Mouse (Mus musculus): ENCODE measurements around the gene Cdc73. TPM values are rescaled to one million over a fixed set of nuclear protein-coding genes. Genes with fewer than 3 reads are reported as not detected.
"Not testable (repeated sequence)": the region's sequence is repeated elsewhere in the genome, so short reads cannot be mapped to it uniquely, and the experiment has no call there.

The Cdc73 gene
- polyA plus RNA-seq, 1 experiment from 2014 or later, result 42.1 TPM

- no peak overlapping the region for H3K27ac ChIP-seq (replicated peaks)
- H3K4me1 ChIP-seq, result no peaks in the 10 kb centered on the region
- no peak overlapping the region for H3K4me2 ChIP-seq (replicated peaks)
- no peak overlapping the region for H3K4me3 ChIP-seq
- H3K36me3 ChIP-seq, result no peaks in the 10 kb centered on the region
- ATAC-seq (ENCODE audit: low FRiP score, low read depth), result no peak
- H3K27me3 ChIP-seq, result no peaks in the 10 kb centered on the region
- H3K9me3 ChIP-seq, result no peaks in the 10 kb centered on the region
- no peak overlapping the region for H3K9ac ChIP-seq (replicated peaks)
- WGBS, result 89% methylated on average over 5 of the region's 5 CpGs
These were observed 21.9 kb upstream of the Cdc73 start for GRCm38 (mm10) chr1:143724456-143725064.

GRCm38 (mm10) chr1:143716038-143716437 lies 13.3 kb upstream of the Cdc73 start, which contains the start of gene Glrx2:
Gene Glrx2 (plus strand): TSS chr1:143716338.
- H3K36me3 ChIP-seq; H3K27me3 ChIP-seq; H3K4me1 ChIP-seq; H3K4me3 ChIP-seq; H3K9me3 ChIP-seq; H3K9ac ChIP-seq (replicated peaks); H3K27ac ChIP-seq (replicated peaks); H3K4me2 ChIP-seq (replicated peaks); ATAC-seq (ENCODE audit: low FRiP score, low read depth): not testable (repeated sequence)
- no CpG with 5 or more reads among the region's 2 CpGs for WGBS

- H3K9me3 ChIP-seq, result no peaks in the 10 kb centered on the region
- H3K4me2 ChIP-seq (replicated peaks), result no peak overlapping the region
- 0 out of 2 replicates have a peak, but pooled peaks have one; percentile 6 for ATAC-seq (ENCODE audit: low FRiP score, low read depth)
- H3K36me3 ChIP-seq, result no peaks in the 10 kb centered on the region
- no peaks in the 10 kb centered on the region for H3K27me3 ChIP-seq
- H3K9ac ChIP-seq (replicated peaks), result no peak overlapping the region
- H3K4me3 ChIP-seq, result no peak overlapping the region
- 84% methylated on average over 5 of the region's 5 CpGs for WGBS
- no peak overlapping the region for H3K27ac ChIP-seq (replicated peaks)
- no peaks in the 10 kb centered on the region for H3K4me1 ChIP-seq
These were observed 7.9 kb upstream of the Cdc73 start for GRCm38 (mm10) chr1:143710627-143710976.

GRCm38 (mm10) chr1:143709966-143710626 lies 7.4 kb upstream of the Cdc73 start:
- WGBS, result 69% methylated on average over 7 of the region's 7 CpGs
- Histone ChIP-seq H3K4me3 (no peak overlapping the region), H3K4me2 (replicated peaks) (no peak overlapping the region), H3K9me3 (no peaks in the 10 kb centered on the region), H3K27ac (replicated peaks) (no peak overlapping the region), H3K36me3 (no peaks in the 10 kb centered on the region), H3K4me1 (no peaks in the 10 kb centered on the region), H3K27me3 (no peaks in the 10 kb centered on the region), H3K9ac (replicated peaks) (no peak overlapping the region)
- peak; percentile 66; the same call in 1 of the 2 replicates for ATAC-seq (ENCODE audit: low FRiP score, low read depth)

GRCm38 (mm10) chr1:143708361-143708760 lies 5.7 kb upstream of the Cdc73 start:
- no peak overlapping the region for H3K4me3 ChIP-seq
- no peaks in the 10 kb centered on the region for H3K4me1 ChIP-seq
- no peaks in the 10 kb centered on the region for H3K9me3 ChIP-seq
- H3K27ac ChIP-seq (replicated peaks), result no peak overlapping the region
- H3K4me2 ChIP-seq (replicated peaks), result no peak overlapping the region
- no peak for ATAC-seq (ENCODE audit: low FRiP score, low read depth)
- no peak overlapping the region for H3K9ac ChIP-seq (replicated peaks)
- 78% methylated on average over 6 of the region's 6 CpGs for WGBS
- no peaks in the 10 kb centered on the region for H3K36me3 ChIP-seq
- H3K27me3 ChIP-seq, result no peaks in the 10 kb centered on the region

GRCm38 (mm10) chr1:143707006-143707405 lies 4.3 kb upstream of the Cdc73 start:
- no peak overlapping the region for H3K9ac ChIP-seq (replicated peaks)
- no peak overlapping the region for H3K4me2 ChIP-seq (replicated peaks)
- H3K4me1 ChIP-seq, result no peaks in the 10 kb centered on the region
- no peak overlapping the region for H3K27ac ChIP-seq (replicated peaks)
- no peak overlapping the region for H3K4me3 ChIP-seq
- no peak for ATAC-seq (ENCODE audit: low FRiP score, low read depth)
- 71% methylated on average over 4 of the region's 4 CpGs for WGBS
- H3K27me3 ChIP-seq, result no peaks in the 10 kb centered on the region
- H3K36me3 ChIP-seq, result no peaks in the 10 kb centered on the region
- no peaks in the 10 kb centered on the region for H3K9me3 ChIP-seq

- H3K4me2 ChIP-seq (replicated peaks), result peak overlapping the region; percentile 70
- H3K4me1 ChIP-seq, result peaks cover 10% of the 10 kb centered on the region
- H3K9me3 ChIP-seq, result no peaks in the 10 kb centered on the region
- under 1% methylated on average over 28 of the region's 48 CpGs for WGBS
- H3K27ac ChIP-seq (replicated peaks), result peak overlapping the region; percentile 92
- H3K36me3 ChIP-seq, result peaks cover 7% of the 10 kb centered on the region
- no peaks in the 10 kb centered on the region for H3K27me3 ChIP-seq
- ATAC-seq (ENCODE audit: low FRiP score, low read depth), result peak; percentile 74
- peak overlapping the region; percentile 86 for H3K9ac ChIP-seq (replicated peaks)
- peak overlapping the region; percentile 85 for H3K4me3 ChIP-seq
These were observed 452 bp downstream of the Cdc73 start for GRCm38 (mm10) chr1:143702141-143702740.

GRCm38 (mm10) chr1:143701736-143702135 lies 957 bp downstream of the Cdc73 start:
- Histone ChIP-seq H3K9ac (replicated peaks) (peak overlapping the region; percentile 86), H3K36me3 (peaks cover 11% of the 10 kb centered on the region), H3K9me3 (no peaks in the 10 kb centered on the region), H3K4me3 (peak overlapping the region; percentile 85), H3K4me2 (replicated peaks) (peak overlapping the region; percentile 70), H3K4me1 (peaks cover 10% of the 10 kb centered on the region), H3K27me3 (no peaks in the 10 kb centered on the region), H3K27ac (replicated peaks) (peak overlapping the region; percentile 92; the same call in 1 of the 2 replicates)
- under 1% methylated on average over 13 of the region's 13 CpGs for WGBS
- no peak for ATAC-seq (ENCODE audit: low FRiP score, low read depth)

DNA sequence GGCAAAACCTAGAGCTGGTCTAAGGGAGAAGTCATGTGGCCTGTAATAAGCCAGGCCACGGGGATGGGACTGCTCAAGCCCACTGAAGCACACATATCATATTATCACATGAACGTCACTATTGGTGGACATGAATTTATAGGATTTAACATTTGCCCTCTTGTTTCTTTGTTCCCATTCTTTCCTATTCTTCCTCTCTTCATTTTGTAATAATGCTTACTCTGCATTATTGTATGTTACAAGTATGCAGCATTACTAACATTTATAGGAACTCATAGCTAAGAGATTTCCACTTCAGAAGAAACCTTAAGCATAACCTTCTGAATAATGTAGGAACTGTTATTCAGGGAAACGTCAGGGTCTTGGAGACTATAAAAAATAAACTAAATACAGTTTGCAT lies 17.8 kb downstream of the Cdc73 start:
- no peak for ATAC-seq (ENCODE audit: low FRiP score, low read depth)
- Histone ChIP-seq H3K4me1 (no peaks in the 10 kb centered on the region), H3K27ac (replicated peaks) (no peak overlapping the region), H3K9me3 (no peaks in the 10 kb centered on the region), H3K36me3 (peaks cover 48% of the 10 kb centered on the region), H3K27me3 (no peaks in the 10 kb centered on the region), H3K4me2 (replicated peaks) (no peak overlapping the region), H3K9ac (replicated peaks) (no peak overlapping the region), H3K4me3 (no peak overlapping the region)
- WGBS, result 87% methylated on average over 3 of the region's 3 CpGs

DNA sequence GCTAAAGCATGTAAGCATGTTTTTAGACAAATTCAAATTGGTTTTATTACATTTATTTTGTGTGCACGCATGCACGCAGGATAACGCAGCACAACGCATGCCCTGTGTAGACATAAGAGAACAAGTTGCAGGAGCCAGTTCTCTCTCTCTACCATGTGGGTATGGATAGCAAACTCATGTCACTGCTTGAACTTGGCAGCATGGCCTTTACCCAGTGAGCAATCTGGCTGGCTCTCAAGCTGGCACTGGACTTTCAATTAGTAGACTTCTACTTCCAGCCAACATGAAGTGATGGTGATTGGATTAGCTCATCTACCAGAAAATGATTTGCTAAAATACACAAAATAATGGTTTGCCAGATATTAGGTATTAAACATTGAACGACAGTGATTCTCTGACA lies 21.6 kb downstream of the Cdc73 start:
- Histone ChIP-seq H3K9ac (replicated peaks) (no peak overlapping the region), H3K4me2 (replicated peaks) (no peak overlapping the region), H3K4me3 (no peak overlapping the region), H3K27ac (replicated peaks) (no peak overlapping the region), H3K36me3 (peaks cover 45% of the 10 kb centered on the region), H3K27me3 (no peaks in the 10 kb centered on the region), H3K4me1 (no peaks in the 10 kb centered on the region), H3K9me3 (no peaks in the 10 kb centered on the region)
- no peak for ATAC-seq (ENCODE audit: low FRiP score, low read depth)
- 97% methylated on average over 5 of the region's 5 CpGs for WGBS

DNA sequence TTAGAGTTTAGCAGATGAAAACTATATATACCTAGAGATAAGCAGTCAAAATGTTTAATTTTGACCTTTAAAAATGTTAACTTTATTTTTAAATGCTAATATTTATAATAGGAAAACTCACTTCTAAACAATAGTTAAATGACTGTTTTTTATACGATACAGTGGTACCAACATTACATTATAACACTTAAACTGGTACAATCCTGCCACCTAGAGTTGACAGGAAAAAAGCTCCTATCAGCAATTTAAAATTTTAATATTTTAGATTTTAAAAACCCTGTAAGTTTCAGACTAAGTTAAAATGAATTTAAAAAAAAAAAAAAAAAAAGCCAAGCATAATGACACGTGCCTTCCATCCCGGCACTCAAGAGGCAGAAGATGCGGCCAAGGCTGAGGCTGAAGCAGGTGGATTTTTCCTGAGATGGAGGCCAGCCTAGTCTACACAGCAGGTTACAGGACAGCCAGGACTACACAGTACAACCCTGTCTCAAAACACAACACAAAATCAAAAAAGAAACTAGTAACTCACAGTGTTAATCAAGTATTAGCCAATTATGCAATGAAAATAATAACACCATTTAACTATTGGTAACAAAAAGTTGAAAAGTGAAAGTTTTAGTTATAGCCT lies 26.8 kb downstream of the Cdc73 start:
- no peaks in the 10 kb centered on the region for H3K9me3 ChIP-seq
- no peak overlapping the region for H3K4me2 ChIP-seq (replicated peaks)
- H3K4me1 ChIP-seq, result no peaks in the 10 kb centered on the region
- H3K27me3 ChIP-seq, result no peaks in the 10 kb centered on the region
- no peak overlapping the region for H3K27ac ChIP-seq (replicated peaks)
- no peak overlapping the region for H3K4me3 ChIP-seq
- no peak overlapping the region for H3K9ac ChIP-seq (replicated peaks)
- peaks cover 27% of the 10 kb centered on the region for H3K36me3 ChIP-seq
- 95% methylated on average over 4 of the region's 4 CpGs for WGBS
- no peak for ATAC-seq (ENCODE audit: low FRiP score, low read depth)

- 88% methylated on average over 4 of the region's 4 CpGs for WGBS
- not testable (repeated sequence) for H3K4me1 ChIP-seq; H3K9ac ChIP-seq (replicated peaks); H3K4me2 ChIP-seq (replicated peaks); H3K27ac ChIP-seq (replicated peaks); H3K4me3 ChIP-seq; H3K9me3 ChIP-seq; H3K27me3 ChIP-seq
- peaks cover 24% of the 10 kb centered on the region for H3K36me3 ChIP-seq
- ATAC-seq (ENCODE audit: low FRiP score, low read depth), result peak; percentile 38
These were observed 37.9 kb downstream of the Cdc73 start for GRCm38 (mm10) chr1:143664786-143665185.

Measured in midbrain, embryonic 12.5 days (tissue).